Mouse (Mus musculus) forebrain, embryonic 10.5 days (tissue): ENCODE measurements around the gene Pccb. TPM values are rescaled to one million over a fixed set of nuclear protein-coding genes. Genes with fewer than 3 reads are reported as not detected.

Experiments
- DNase-seq: peaks from one replicate; pipeline ENCODE4 v3.0.0-alpha.2; 2017; ENCODE audit warnings: low spot score; ENCODE audit errors: extremely low spot score
- H3K27ac ChIP-seq: fragments of 300-500 bp; sonication (generic); 2 replicates; pipeline ENCODE4 v1.5.1; 2016; ENCODE audit warnings: mild to moderate bottlenecking
- H3K27me3 ChIP-seq: fragments of 300-500 bp; sonication (generic); 2 replicates; pipeline ENCODE4 v1.6.1; 2016; ENCODE audit warnings: mild to moderate bottlenecking; ENCODE audit not compliant: poor library complexity, severe bottlenecking
- H3K36me3 ChIP-seq: fragments of 300-500 bp; sonication (generic); replicated peaks from 2 replicates; pipeline ENCODE4 v1.6.1; 2016; ENCODE audit warnings: mild to moderate bottlenecking, moderate library complexity
- H3K4me1 ChIP-seq: fragments of 300-500 bp; sonication (generic); 2 replicates; pipeline ENCODE4 v1.6.1; 2016
- H3K4me3 ChIP-seq: fragments of 300-500 bp; sonication (generic); 2 replicates; pipeline ENCODE4 v1.5.1; 2016; ENCODE audit warnings: mild to moderate bottlenecking, moderate library complexity
- H3K9me3 ChIP-seq: fragments of 300-500 bp; sonication (generic); 2 replicates; pipeline ENCODE4 v1.6.1; 2016; ENCODE audit warnings: mild to moderate bottlenecking, moderate library complexity
- WGBS: fragments of 180-500 bp; shearing (Covaris S2); methylation state at CpG from one replicate; pipeline ENCODE4 v1.1.7; 2016; 5-methylcytosine and 5-hydroxymethylcytosine counted together
- polyA plus RNA-seq: library from polyadenylated mRNA; unstranded; fragments of >200 nt; fragmentation: Nextera tagmentation; extraction: Ambion mirVana; gene quantifications from 2 replicates; pipeline ENCODE4 v1.2.1, GENCODE M21; 2016

The Pccb gene
- polyA plus RNA-seq, 1 experiment from 2014 or later = 14.1 TPM

- DNase-seq = no peak
- H3K27me3 ChIP-seq = no peaks in the 10 kb centered on the region
- peaks cover 28% of the 10 kb centered on the region for H3K4me1 ChIP-seq
- peak overlapping the region; percentile 99; the same call in 1 of the 2 replicates for H3K27ac ChIP-seq
- no peaks in the 10 kb centered on the region for H3K36me3 ChIP-seq
- H3K4me3 ChIP-seq = peak overlapping the region; percentile 76; the same call in 1 of the 2 replicates
- peaks cover 3% of the 10 kb centered on the region; the same call in 1 of the 2 replicates for H3K9me3 ChIP-seq
- 55% methylated on average over 5 of the region's 5 CpGs for WGBS
These were observed 37.8 kb upstream of the Pccb start for GRCm38 (mm10) chr9:101072506-101072905.

GRCm38 (mm10) chr9:101069781-101070180 is 35.1 kb upstream of the Pccb start:
- no peak for DNase-seq
- peaks cover 15% of the 10 kb centered on the region for H3K4me1 ChIP-seq
- H3K27ac ChIP-seq = no peak overlapping the region
- no peaks in the 10 kb centered on the region for H3K36me3 ChIP-seq
- no peak overlapping the region for H3K4me3 ChIP-seq
- H3K9me3 ChIP-seq = peaks cover 3% of the 10 kb centered on the region; the same call in 1 of the 2 replicates
- 91% methylated on average over 3 of the region's 3 CpGs for WGBS
- no peaks in the 10 kb centered on the region for H3K27me3 ChIP-seq

DNA sequence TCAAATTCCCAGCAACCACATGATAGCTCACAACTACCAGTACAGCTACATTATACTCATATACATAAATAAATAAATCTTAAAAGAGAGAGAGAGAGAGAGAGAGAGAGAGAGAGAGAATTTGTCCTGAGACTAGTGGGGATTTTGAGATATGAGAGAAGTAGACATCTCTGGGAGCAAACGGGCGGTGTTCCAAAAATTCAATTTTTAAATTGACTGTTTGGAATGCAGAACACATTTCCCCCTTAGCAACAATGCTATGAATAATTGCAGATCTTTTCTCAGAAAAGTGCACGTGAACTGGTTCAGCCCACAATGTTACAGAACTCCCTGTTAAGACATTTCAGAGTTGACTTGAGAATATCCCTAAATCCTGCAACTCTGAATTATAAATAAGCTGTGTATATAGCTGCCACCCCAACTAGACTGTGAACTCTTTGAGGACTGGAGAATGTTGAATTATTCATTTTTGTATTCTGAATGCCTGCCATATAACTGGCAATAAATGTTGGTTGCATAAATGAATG is 30.4 kb upstream of the Pccb start:
- 95% methylated on average over 3 of the region's 3 CpGs for WGBS
- no peak overlapping the region for H3K4me3 ChIP-seq
- H3K27me3 ChIP-seq = no peaks in the 10 kb centered on the region

DNA sequence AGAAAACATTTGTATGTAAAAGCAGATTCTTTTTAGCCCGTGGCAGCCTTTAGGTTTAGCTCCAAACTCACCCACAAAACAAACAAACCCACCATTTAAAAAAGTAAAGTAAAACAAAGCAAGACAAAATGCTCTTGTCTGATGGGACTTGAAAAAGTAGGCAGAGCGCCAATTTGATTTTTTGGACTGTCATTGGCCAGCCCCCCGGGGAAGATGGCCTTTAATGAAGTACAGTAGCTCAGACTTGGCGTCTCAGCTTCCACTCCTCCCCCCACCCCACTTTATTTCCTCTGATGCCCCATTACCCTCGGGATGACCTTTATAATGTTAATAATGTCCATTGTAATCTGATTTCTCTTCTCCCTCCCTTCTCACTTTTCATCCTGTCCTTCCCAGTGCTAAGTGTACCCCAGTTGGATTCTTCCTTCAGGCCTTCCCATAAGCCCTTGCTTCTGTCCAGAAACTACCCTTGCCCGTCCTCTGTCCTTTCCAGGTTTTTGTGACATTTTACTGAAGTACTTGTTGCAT is 27.6 kb upstream of the Pccb start:
- no peaks in the 10 kb centered on the region; the same call in 1 of the 2 replicates for H3K9me3 ChIP-seq
- H3K27me3 ChIP-seq = no peaks in the 10 kb centered on the region
- peaks cover 7% of the 10 kb centered on the region; the same call in 1 of the 2 replicates for H3K4me1 ChIP-seq
- H3K27ac ChIP-seq = no peak overlapping the region
- no peaks in the 10 kb centered on the region for H3K36me3 ChIP-seq
- WGBS = 74% methylated on average over 6 of the region's 6 CpGs
- H3K4me3 ChIP-seq = no peak overlapping the region
- no peak for DNase-seq

More for the DNA sequence above, 30.4 kb upstream of the Pccb start:
- DNase-seq = no peak
- no peaks in the 10 kb centered on the region for H3K36me3 ChIP-seq
- peaks cover 7% of the 10 kb centered on the region; the same call in 1 of the 2 replicates for H3K4me1 ChIP-seq
- peaks cover 3% of the 10 kb centered on the region; the same call in 1 of the 2 replicates for H3K9me3 ChIP-seq
- no peak overlapping the region for H3K27ac ChIP-seq

GRCm38 (mm10) chr9:101061035-101061434 is 26.3 kb upstream of the Pccb start:
- DNase-seq = no peak
- Histone ChIP-seq H3K27me3 (no peaks in the 10 kb centered on the region), H3K36me3 (no peaks in the 10 kb centered on the region), H3K4me1 (peaks cover 7% of the 10 kb centered on the region; the same call in 1 of the 2 replicates), H3K27ac (no peak overlapping the region), H3K4me3 (no peak overlapping the region), H3K9me3 (no peaks in the 10 kb centered on the region; the same call in 1 of the 2 replicates)
- WGBS = 85% methylated on average over 11 of the region's 11 CpGs

DNA sequence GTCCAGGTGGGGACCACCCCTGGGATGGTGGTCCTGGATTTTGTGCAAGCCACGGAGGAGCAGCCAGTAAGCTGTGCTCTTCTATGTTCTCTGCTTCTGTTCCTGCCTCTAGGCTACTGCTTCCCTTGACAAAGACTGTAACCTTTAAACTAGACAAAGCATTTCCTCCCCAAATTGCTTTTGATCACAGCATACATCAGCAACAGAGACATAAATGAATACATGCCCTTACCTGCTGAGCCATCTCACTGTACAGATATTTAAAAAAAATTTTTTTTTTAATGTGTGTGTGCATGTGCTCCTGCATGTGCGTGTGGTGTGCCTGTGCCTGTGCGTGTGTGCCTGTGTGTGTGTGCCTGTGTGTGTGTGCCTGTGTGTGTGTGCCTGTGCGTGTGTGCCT is 22.5 kb upstream of the Pccb start:
- Histone ChIP-seq H3K27ac (no peak overlapping the region), H3K27me3 (no peaks in the 10 kb centered on the region), H3K9me3 (no peaks in the 10 kb centered on the region; the same call in 1 of the 2 replicates), H3K4me3 (no peak overlapping the region), H3K36me3 (no peaks in the 10 kb centered on the region), H3K4me1 (no peaks in the 10 kb centered on the region)
- WGBS = 95% methylated on average over 4 of the region's 4 CpGs
- no peak for DNase-seq

DNA sequence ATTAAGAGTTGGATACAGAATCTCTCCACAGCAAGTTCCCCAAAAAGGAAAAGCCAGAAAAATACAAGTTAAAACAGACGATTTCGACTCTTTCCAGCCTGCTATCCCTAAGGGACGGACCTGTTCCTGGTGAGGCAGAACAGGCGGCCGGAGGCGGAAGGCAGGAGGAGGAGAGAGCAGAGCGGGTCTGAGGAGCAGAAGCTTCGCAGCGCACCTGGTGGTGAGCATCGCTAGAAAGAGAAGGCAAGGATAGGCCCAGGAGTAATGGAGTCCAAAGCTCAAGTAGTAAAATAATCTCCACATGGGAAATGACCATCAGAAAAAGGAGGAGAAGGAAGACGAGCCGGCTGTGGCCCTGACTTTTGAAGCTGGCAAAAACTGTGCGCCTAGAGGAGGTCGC is 18.6 kb upstream of the Pccb start:
- Histone ChIP-seq H3K27me3 (no peaks in the 10 kb centered on the region), H3K9me3 (no peaks in the 10 kb centered on the region; the same call in 1 of the 2 replicates), H3K27ac (no peak overlapping the region), H3K4me3 (no peak overlapping the region), H3K36me3 (no peaks in the 10 kb centered on the region), H3K4me1 (no peaks in the 10 kb centered on the region)
- 80% methylated on average over 14 of the region's 14 CpGs for WGBS
- DNase-seq = no peak

- Histone ChIP-seq H3K27me3 (no peaks in the 10 kb centered on the region), H3K36me3 (no peaks in the 10 kb centered on the region), H3K27ac (no peak overlapping the region), H3K4me3 (no peak overlapping the region), H3K9me3 (no peaks in the 10 kb centered on the region; the same call in 1 of the 2 replicates), H3K4me1 (no peaks in the 10 kb centered on the region)
- 78% methylated on average over 6 of the region's 6 CpGs for WGBS
- DNase-seq = no peak
These were observed 18.0 kb upstream of the Pccb start for GRCm38 (mm10) chr9:101052691-101053090.

- 94% methylated on average over 3 of the region's 3 CpGs for WGBS
- no peaks in the 10 kb centered on the region for H3K4me1 ChIP-seq
- H3K36me3 ChIP-seq = no peaks in the 10 kb centered on the region
- no peak overlapping the region for H3K4me3 ChIP-seq
- no peak overlapping the region for H3K27ac ChIP-seq
- DNase-seq = no peak
- no peaks in the 10 kb centered on the region for H3K9me3 ChIP-seq
- no peaks in the 10 kb centered on the region for H3K27me3 ChIP-seq
These were observed 17.3 kb upstream of the Pccb start for GRCm38 (mm10) chr9:101052007-101052406.

DNA sequence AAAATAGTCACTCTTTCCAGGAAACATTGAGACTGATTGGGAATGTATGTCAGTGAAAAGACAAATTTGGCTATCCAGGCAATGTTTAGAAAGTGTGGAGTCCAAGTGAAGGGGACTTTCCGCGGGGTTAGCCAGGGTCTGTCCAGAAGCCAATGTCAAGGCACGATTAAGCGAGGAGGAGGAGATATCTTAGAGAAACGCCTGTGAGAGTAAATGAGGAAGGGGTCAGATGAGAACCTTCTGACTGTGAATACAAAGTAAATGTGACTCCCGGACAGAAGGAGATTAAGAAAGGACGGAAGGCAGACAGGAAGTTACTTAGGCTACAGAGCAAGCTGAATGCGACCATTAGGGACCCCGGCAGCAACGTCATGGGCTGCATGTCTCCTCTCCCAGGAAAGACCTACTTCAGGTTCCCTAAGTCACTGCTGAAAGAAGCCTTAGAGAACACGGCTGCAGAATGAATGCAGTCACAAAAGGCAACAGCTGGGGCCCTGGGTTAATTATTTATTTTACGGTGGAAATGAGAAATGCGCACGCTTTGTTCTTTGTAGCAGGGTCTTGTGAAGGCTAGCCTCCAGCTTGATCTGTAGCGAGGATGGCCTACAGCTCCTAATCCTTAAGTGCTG is 11.1 kb upstream of the Pccb start:
- Histone ChIP-seq H3K27me3 (no peaks in the 10 kb centered on the region), H3K27ac (no peak overlapping the region), H3K4me3 (no peak overlapping the region), H3K36me3 (no peaks in the 10 kb centered on the region), H3K4me1 (0 out of 2 replicates have a peak, but pooled peaks cover 3% of the 10 kb centered on the region), H3K9me3 (no peaks in the 10 kb centered on the region)
- no peak for DNase-seq
- 78% methylated on average over 15 of the region's 15 CpGs for WGBS

GRCm38 (mm10) chr9:101042249-101042648 is 7.6 kb upstream of the Pccb start:
- DNase-seq = no peak
- no peaks in the 10 kb centered on the region for H3K9me3 ChIP-seq
- H3K4me1 ChIP-seq = 0 out of 2 replicates have a peak, but pooled peaks cover 3% of the 10 kb centered on the region
- 82% methylated on average over 9 of the region's 9 CpGs for WGBS
- H3K36me3 ChIP-seq = no peaks in the 10 kb centered on the region
- H3K27ac ChIP-seq = no peak overlapping the region
- no peak overlapping the region for H3K4me3 ChIP-seq
- no peaks in the 10 kb centered on the region for H3K27me3 ChIP-seq

GRCm38 (mm10) chr9:101041508-101041907 is 6.8 kb upstream of the Pccb start:
- Histone ChIP-seq H3K36me3 (no peaks in the 10 kb centered on the region), H3K4me3 (no peak overlapping the region), H3K27me3 (no peaks in the 10 kb centered on the region), H3K9me3 (no peaks in the 10 kb centered on the region), H3K4me1 (0 out of 2 replicates have a peak, but pooled peaks cover 3% of the 10 kb centered on the region), H3K27ac (no peak overlapping the region)
- DNase-seq = no peak
- WGBS = 76% methylated on average over 5 of the region's 5 CpGs

DNA sequence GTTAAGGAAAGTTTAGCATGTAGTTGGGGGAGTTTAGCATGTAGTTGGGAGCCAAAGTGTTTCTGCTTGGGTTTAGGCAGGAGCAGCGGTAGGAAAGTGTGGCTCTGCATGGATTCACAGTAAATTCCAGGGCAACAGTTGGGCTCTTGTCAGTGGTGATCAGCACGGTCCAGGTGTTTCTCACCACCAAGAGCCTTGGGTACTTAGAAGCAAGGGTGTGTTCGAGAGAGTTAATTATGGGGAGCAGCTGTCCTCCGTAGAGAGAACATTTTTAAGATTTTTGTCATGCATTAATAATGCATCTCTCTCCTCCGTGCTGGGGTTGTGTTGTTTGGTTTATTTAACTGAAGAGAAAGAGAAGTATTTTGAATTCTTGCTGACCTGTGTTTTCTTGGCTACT is 3.9 kb upstream of the Pccb start:
- 88% methylated on average over 5 of the region's 5 CpGs for WGBS
- Histone ChIP-seq H3K27me3 (no peaks in the 10 kb centered on the region), H3K9me3 (no peaks in the 10 kb centered on the region), H3K4me3 (no peak overlapping the region), H3K4me1 (peaks cover 10% of the 10 kb centered on the region), H3K36me3 (no peaks in the 10 kb centered on the region), H3K27ac (no peak overlapping the region)
- no peak for DNase-seq
